Mouse (Mus musculus) ovary, postnatal 14 days (tissue): Measurements from ENCODE around the gene Atp2b1.

Source experiments
- DNase-seq: peaks from one replicate; pipeline ENCODE4 v3.0.0; 2022; ENCODE audit warnings: low spot score

Gene Atp2b1

GRCm38 (mm10) chr10:99033830-99034828, 119.9 kb downstream of the Atp2b1 start:
- no peak for DNase-seq

GRCm38 (mm10) chr10:99037185-99038065, 123.2 kb downstream of the Atp2b1 start:
- DNase-seq = no peak

- DNase-seq = no peak
These were observed 124.7 kb downstream of the Atp2b1 start for GRCm38 (mm10) chr10:99038866-99039265.

DNA sequence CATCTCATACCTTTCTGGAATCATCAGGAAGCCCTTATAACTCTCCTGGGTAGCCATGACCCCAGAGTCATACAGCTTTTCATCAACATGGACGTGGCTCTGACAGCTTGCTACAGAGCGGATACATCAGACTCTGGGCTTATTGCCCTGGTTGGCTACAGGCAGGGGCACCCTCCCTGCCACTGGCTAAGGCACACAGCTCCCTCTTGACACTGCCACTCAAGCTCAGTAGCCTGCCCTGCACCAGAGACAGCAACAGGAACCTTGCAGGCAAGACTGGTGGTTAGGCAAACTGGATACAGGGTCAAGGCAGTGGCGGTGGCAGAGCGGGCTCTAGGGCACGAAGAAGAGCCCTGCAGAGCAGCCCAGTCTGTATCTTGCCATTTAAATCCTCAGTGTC, 126.0 kb downstream of the Atp2b1 start:
- no peak for DNase-seq

GRCm38 (mm10) chr10:99046756-99047550, 132.7 kb downstream of the Atp2b1 start:
- no peak for DNase-seq

DNA sequence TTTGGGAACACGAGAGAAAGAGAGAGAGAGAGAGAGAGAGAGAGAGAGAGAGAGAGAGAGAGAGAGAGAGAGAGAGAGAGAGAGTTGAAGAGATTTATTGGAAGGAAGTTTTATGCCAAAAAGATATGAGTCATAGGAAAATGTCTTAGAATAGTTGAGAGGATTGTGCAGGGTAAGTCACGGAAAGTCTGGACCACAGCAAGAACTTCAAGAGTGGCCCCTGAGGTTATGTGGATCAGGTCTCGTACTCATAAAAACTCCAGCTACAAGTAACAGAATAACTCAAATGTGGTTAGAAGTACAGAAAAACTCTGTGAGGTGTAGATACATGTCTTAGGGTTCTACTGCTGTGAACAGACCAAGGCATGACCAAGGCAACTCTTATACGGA, 133.3 kb downstream of the Atp2b1 start:
- DNase-seq = no peak

GRCm38 (mm10) chr10:99050093-99050492, 135.9 kb downstream of the Atp2b1 start:
- DNase-seq = no peak

DNA sequence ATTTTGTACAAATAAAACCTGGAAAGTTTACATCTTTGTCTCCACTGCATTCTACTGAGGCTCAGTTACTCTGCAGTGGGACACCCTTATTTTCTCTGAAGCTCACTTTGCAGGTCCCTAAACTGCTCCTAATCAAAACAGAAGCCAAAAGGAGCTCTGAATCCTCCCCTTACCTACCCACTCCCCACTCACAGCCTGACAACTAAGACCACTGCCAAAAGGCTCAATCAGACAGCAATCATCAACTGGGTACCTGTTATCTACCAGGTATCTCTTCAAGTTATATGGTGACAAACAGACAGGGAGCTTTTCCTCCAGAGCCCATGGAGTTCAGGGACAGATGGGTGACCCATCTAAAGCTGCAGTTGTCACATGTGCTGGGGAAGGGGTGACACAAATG, 138.9 kb downstream of the Atp2b1 start:
- no peak for DNase-seq

- no peak for DNase-seq
These were observed 146.4 kb downstream of the Atp2b1 start for GRCm38 (mm10) chr10:99060588-99060987.

- DNase-seq = no peak
These were observed 147.2 kb downstream of the Atp2b1 start for GRCm38 (mm10) chr10:99061418-99061817.

GRCm38 (mm10) chr10:99062546-99062945, 148.3 kb downstream of the Atp2b1 start:
- DNase-seq = no peak
